Mouse (Mus musculus): ENCODE measurements at regions not wholly inside any gene's neighbourhood (a gene's known extent, or its start where the extent isn't known, plus 50 kb on each side); places are given as distances from the start of the nearest gene placed in this dataset.

DNA sequence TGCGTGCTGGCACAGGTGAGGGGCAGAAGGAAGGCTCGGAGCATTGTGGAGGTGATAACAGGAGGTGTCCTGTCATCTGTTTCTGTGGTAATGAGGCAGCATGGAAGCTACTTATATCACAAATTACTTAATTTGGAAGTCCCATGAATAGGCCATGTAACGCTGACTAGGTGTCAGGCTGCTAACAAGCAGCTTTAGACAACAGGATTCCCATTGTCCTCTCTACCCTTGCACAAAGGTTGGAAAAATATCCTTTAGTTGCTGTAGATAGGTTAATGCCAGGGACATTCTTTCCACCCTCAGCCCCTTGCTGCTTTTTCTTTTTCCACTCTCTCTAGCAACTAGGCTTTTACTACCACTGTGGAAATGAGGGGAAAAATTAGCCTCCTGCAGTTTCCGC, 192.6 kb upstream of the Cnr1 start:
- Histone ChIP-seq H3K27me3 (replicated peaks; ENCODE audit: control insufficient read depth, insufficient read depth, low read length) (no peaks in the 10 kb centered on the region), H3K36me3 (ENCODE audit: control insufficient read depth, insufficient read depth, low read length) (no peaks in the 10 kb centered on the region), H3K9me3 (ENCODE audit: control insufficient read depth, low read length) (no peaks in the 10 kb centered on the region), H3K9ac (ENCODE audit: low read depth, low read length) (no peak overlapping the region), H3K4me1 (ENCODE audit: control insufficient read depth, insufficient read depth, low read length) (no peaks in the 10 kb centered on the region), H3K27ac (replicated peaks; ENCODE audit: low read depth, low read length) (no peak overlapping the region), H3K4me3 (ENCODE audit: low read depth, low read length) (no peak overlapping the region), H3K4me2 (ENCODE audit: low read depth, low read length) (no peak overlapping the region)
- WGBS = 77% methylated on average over 4 of the region's 4 CpGs
- ATAC-seq (ENCODE audit: low read depth) (no peak), DNase-seq (ENCODE audit: low spot score) (no peak)

DNA sequence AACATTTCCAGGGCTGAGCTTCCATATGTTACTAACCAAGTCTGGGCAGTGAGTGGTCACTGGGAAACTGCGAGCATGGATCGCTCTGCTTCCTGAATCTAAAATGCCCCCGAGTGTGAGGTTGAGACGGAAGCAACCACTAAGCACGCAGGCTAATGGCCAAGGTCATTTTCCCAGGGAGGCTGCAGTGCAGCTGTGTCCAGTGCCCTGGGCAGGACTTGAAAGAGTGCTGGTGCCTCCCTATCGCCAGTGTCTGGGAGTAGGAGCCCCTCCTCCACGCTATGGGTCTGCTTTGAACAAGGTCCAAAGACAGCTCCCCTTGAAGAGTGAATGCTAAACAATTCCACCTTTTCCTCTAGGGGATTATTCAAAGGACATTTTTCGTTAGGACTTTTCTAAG, 189.5 kb upstream of the Cnr1 start:
- WGBS = 32% methylated on average over 8 of the region's 8 CpGs
- Histone ChIP-seq H3K9ac (ENCODE audit: low read depth, low read length) (no peak overlapping the region), H3K4me1 (ENCODE audit: control insufficient read depth, insufficient read depth, low read length) (no peaks in the 10 kb centered on the region), H3K4me2 (ENCODE audit: low read depth, low read length) (no peak overlapping the region), H3K36me3 (ENCODE audit: control insufficient read depth, insufficient read depth, low read length) (no peaks in the 10 kb centered on the region), H3K9me3 (ENCODE audit: control insufficient read depth, low read length) (no peaks in the 10 kb centered on the region), H3K4me3 (ENCODE audit: low read depth, low read length) (no peak overlapping the region), H3K27me3 (replicated peaks; ENCODE audit: control insufficient read depth, insufficient read depth, low read length) (no peaks in the 10 kb centered on the region), H3K27ac (replicated peaks; ENCODE audit: low read depth, low read length) (no peak overlapping the region)
- DNase-seq (ENCODE audit: low spot score) = peak; percentile 4
- ATAC-seq (ENCODE audit: low read depth) = no peak

DNA sequence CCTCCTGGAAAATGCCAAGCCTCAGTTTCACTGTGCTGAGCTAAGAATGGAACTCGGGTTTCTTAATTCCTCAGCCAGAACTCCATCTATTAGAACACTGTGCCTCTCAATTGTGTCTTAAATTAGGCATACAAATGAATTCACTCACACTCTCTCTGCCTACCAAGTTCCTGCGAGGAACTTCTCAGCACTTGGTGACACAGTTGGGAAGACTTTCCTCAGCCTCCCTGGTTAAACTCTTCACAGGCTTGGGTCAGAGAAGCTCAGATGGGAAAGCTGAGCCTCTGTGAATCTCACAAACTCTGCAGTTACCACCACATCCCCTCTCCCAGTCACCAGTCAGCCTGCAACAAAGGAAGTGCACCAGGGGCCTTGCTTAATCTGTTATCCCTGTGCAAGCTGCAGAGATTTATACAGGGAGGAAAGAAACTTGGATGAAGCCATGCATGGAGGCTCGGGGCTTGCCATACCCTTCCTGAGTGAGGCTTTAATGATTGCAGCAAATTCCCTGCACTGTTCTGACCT, 188.9 kb upstream of the Cnr1 start:
- Histone ChIP-seq H3K4me2 (ENCODE audit: low read depth, low read length) (no peak overlapping the region), H3K4me3 (ENCODE audit: low read depth, low read length) (no peak overlapping the region), H3K9me3 (ENCODE audit: control insufficient read depth, low read length) (no peaks in the 10 kb centered on the region), H3K9ac (ENCODE audit: low read depth, low read length) (no peak overlapping the region), H3K4me1 (ENCODE audit: control insufficient read depth, insufficient read depth, low read length) (no peaks in the 10 kb centered on the region), H3K27me3 (replicated peaks; ENCODE audit: control insufficient read depth, insufficient read depth, low read length) (no peaks in the 10 kb centered on the region), H3K27ac (replicated peaks; ENCODE audit: low read depth, low read length) (no peak overlapping the region), H3K36me3 (ENCODE audit: control insufficient read depth, insufficient read depth, low read length) (no peaks in the 10 kb centered on the region)
- WGBS = 39% methylated on average over 3 of the region's 3 CpGs
- ATAC-seq (ENCODE audit: low read depth) = no peak
- DNase-seq (ENCODE audit: low spot score) = no peak

DNA sequence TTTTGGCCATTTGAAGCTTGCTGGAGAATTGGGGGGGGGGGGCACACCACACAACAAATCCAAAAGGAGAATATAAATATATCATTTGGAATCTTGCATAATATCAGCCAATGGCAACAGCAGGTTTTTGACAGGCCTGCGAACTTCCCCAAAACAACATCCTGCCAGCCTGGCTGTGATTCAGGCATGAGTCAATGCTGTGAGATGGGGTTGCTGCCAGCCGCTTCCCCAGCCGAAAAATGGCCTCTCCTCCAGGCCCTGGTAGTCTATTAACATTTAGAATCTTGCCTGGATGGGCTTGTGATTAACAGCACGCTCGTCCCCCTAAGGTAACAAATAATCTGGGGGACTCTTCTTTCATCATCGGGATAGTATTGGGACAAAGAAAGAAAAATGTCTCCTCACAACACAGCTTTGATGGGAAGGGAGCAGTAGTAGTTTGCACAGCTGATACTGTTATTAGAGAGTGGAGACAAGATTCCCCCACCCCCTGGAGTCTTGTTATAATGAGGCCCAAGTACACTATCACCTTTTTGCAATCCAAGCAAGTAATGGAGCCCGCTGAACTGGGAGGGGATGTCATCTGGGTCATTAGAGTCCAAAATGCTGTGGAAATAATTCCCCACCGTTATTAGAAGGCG, 188.2 kb upstream of the Cnr1 start:
- Histone ChIP-seq H3K27me3 (replicated peaks; ENCODE audit: control insufficient read depth, insufficient read depth, low read length) (no peaks in the 10 kb centered on the region), H3K36me3 (ENCODE audit: control insufficient read depth, insufficient read depth, low read length) (no peaks in the 10 kb centered on the region), H3K9ac (ENCODE audit: low read depth, low read length) (no peak overlapping the region), H3K4me3 (ENCODE audit: low read depth, low read length) (no peak overlapping the region), H3K27ac (replicated peaks; ENCODE audit: low read depth, low read length) (no peak overlapping the region), H3K9me3 (ENCODE audit: control insufficient read depth, low read length) (no peaks in the 10 kb centered on the region), H3K4me1 (ENCODE audit: control insufficient read depth, insufficient read depth, low read length) (no peaks in the 10 kb centered on the region), H3K4me2 (ENCODE audit: low read depth, low read length) (no peak overlapping the region)
- ATAC-seq (ENCODE audit: low read depth) (no peak), DNase-seq (ENCODE audit: low spot score) (no peak)
- 75% methylated on average over 9 of the region's 9 CpGs for WGBS

DNA sequence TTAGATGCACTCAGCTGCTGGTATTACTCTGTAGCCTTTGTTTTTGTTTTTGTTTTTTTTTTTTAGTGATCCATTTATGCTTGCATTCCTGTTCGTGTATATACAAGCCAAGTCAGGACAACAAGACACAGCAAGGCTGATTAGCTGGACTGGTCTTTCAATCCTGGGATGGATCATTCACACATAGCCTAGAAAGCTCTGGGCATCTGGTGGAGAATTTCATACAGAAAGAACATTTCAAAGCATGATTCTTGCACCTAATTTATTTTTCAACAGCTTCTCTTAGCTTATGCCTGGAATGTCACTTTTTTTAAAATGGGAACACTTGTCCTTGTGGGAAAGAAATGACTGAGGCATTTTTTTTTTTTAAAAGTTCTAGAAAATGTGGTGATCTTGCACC, 187.1 kb upstream of the Cnr1 start:
- Histone ChIP-seq H3K9me3 (ENCODE audit: control insufficient read depth, low read length) (no peaks in the 10 kb centered on the region), H3K36me3 (ENCODE audit: control insufficient read depth, insufficient read depth, low read length) (no peaks in the 10 kb centered on the region), H3K27me3 (replicated peaks; ENCODE audit: control insufficient read depth, insufficient read depth, low read length) (no peaks in the 10 kb centered on the region), H3K9ac (ENCODE audit: low read depth, low read length) (no peak overlapping the region), H3K4me2 (ENCODE audit: low read depth, low read length) (no peak overlapping the region), H3K4me3 (ENCODE audit: low read depth, low read length) (no peak overlapping the region), H3K4me1 (ENCODE audit: control insufficient read depth, insufficient read depth, low read length) (no peaks in the 10 kb centered on the region), H3K27ac (replicated peaks; ENCODE audit: low read depth, low read length) (no peak overlapping the region)
- DNase-seq (ENCODE audit: low spot score) = no peak
- ATAC-seq (ENCODE audit: low read depth) = no peak
- WGBS = 39% methylated on average over 1 of the region's 1 CpGs

DNA sequence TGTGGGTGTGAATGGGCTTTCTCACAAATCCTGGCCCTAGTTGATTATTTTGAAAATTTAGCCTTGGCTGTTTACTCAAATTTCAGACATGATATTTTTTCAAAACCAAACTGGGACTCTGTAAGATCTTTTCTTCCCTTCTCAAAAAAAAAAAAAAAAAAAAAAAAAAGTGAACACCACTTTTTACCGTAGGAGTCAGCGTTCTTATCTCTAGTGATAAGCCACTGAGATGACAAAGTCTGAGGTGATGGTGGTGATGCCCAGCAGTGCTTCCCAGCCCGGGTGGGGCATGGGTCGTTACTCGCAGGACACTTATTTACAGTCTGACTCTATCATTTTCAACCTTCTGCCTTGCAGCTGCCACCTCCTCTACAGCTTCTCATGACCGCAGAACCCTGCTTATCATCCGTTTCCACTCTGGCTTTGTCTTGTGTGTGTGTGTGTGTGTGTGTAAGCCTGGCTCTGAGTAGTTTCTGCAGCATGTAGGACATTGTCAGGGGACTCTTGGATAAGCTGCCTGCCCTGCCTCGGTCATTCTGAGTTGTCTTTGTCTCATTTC, 186.5 kb upstream of the Cnr1 start:
- Histone ChIP-seq H3K4me3 (ENCODE audit: low read depth, low read length) (no peak overlapping the region), H3K9ac (ENCODE audit: low read depth, low read length) (no peak overlapping the region), H3K4me1 (ENCODE audit: control insufficient read depth, insufficient read depth, low read length) (no peaks in the 10 kb centered on the region), H3K27me3 (replicated peaks; ENCODE audit: control insufficient read depth, insufficient read depth, low read length) (no peaks in the 10 kb centered on the region), H3K36me3 (ENCODE audit: control insufficient read depth, insufficient read depth, low read length) (no peaks in the 10 kb centered on the region), H3K27ac (replicated peaks; ENCODE audit: low read depth, low read length) (no peak overlapping the region), H3K4me2 (ENCODE audit: low read depth, low read length) (no peak overlapping the region), H3K9me3 (ENCODE audit: control insufficient read depth, low read length) (no peaks in the 10 kb centered on the region)
- no peak for DNase-seq (ENCODE audit: low spot score)
- no peak for ATAC-seq (ENCODE audit: low read depth)
- 77% methylated on average over 8 of the region's 8 CpGs for WGBS

DNA sequence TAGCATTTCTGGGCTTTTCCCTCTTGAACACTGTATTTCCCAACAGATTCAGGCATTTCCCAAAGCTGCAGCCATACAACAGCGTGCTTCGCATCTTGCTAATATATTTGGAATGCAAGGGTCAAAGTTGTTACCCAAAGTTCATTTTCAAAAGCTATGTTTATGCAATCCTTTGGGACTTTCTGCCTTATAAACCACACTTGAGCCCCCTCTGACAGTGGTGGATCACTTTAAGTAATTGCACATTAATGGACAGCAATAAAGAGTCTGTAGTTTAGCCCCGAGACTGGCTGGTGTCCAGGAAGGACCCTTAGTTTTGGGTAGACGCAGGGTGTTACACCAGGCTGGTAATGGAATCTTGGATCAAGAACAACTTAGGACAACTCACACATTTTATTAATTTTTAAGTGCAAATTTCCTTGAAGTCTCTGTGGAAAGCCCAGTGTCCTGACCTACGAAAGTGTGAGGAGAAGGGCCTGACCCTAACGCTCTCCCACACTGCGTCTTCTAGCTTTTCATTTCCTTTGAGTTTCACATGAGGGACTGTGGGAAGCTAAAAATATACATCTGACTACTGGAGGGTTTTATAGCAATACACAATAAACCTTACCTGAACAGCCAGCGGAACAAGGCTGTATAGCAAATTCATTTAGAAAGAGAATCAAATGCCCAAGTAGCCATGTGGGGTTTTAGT, 185.0 kb upstream of the Cnr1 start:
- DNase-seq (ENCODE audit: low spot score) (no peak), ATAC-seq (ENCODE audit: low read depth) (no peak)
- no peak overlapping the region for H3K4me3 ChIP-seq (ENCODE audit: low read depth, low read length)

DNA sequence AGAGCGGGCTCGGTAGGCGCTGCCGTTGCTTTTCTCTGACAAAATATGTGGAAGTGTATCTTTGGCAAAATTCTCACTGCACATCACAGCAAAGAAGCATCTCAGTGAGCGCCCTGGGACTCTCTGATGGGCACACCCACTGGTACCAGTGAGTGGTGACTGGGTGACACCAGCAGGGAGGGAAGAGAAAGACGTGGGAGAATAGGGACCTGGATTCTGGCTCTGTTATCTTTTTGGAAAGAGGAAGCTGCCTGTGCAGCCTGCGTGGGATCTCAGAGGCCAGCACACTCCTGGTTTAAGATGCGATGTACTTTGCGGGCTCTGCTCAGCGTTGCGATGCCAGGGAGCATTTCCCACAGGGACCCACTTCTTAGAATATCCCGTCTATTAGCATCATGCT, 183.4 kb upstream of the Cnr1 start:
- no peak overlapping the region for H3K4me2 ChIP-seq (ENCODE audit: low read depth, low read length)
- WGBS = 82% methylated on average over 12 of the region's 12 CpGs
- no peak overlapping the region for H3K9ac ChIP-seq (ENCODE audit: low read depth, low read length)
- no peak for ATAC-seq (ENCODE audit: low read depth)
- no peaks in the 10 kb centered on the region for H3K27me3 ChIP-seq (replicated peaks; ENCODE audit: control insufficient read depth, insufficient read depth, low read length)
- no peak for DNase-seq (ENCODE audit: low spot score)
- H3K4me3 ChIP-seq (ENCODE audit: low read depth, low read length) = no peak overlapping the region
- no peaks in the 10 kb centered on the region for H3K9me3 ChIP-seq (ENCODE audit: control insufficient read depth, low read length)
- H3K36me3 ChIP-seq (ENCODE audit: control insufficient read depth, insufficient read depth, low read length) = no peaks in the 10 kb centered on the region
- no peaks in the 10 kb centered on the region for H3K4me1 ChIP-seq (ENCODE audit: control insufficient read depth, insufficient read depth, low read length)
- H3K27ac ChIP-seq (replicated peaks; ENCODE audit: low read depth, low read length) = no peak overlapping the region

More for the DNA sequence above, 185.0 kb upstream of the Cnr1 start:
- Histone ChIP-seq H3K27ac (replicated peaks; ENCODE audit: low read depth, low read length) (no peak overlapping the region), H3K4me1 (ENCODE audit: control insufficient read depth, insufficient read depth, low read length) (no peaks in the 10 kb centered on the region), H3K27me3 (replicated peaks; ENCODE audit: control insufficient read depth, insufficient read depth, low read length) (no peaks in the 10 kb centered on the region), H3K36me3 (ENCODE audit: control insufficient read depth, insufficient read depth, low read length) (no peaks in the 10 kb centered on the region), H3K9me3 (ENCODE audit: control insufficient read depth, low read length) (no peaks in the 10 kb centered on the region), H3K9ac (ENCODE audit: low read depth, low read length) (no peak overlapping the region), H3K4me2 (ENCODE audit: low read depth, low read length) (no peak overlapping the region)
- 72% methylated on average over 8 of the region's 8 CpGs for WGBS

DNA sequence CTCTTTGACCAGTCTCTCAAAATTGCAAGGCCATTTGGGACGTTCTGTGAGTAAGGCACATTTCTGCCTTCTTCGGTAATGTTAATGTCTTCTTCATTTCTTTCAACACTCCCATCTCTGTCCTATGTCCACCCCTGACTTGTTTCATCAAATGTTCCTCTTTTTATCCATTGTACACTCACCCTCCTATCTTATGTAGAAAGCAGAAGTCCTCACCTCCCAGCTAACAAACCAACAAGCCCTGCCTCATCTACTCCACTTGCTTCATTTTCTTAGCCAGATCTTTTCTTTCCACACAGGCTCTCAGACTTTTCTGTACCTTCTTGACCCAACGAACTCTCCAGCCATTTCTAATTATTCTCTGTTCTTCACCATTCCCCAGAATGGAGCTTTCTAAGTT, 179.2 kb upstream of the Cnr1 start:
- H3K4me2 ChIP-seq (ENCODE audit: low read depth, low read length) = no peak overlapping the region
- H3K9ac ChIP-seq (ENCODE audit: low read depth, low read length) = no peak overlapping the region
- 79% methylated on average over 3 of the region's 3 CpGs for WGBS
- ATAC-seq (ENCODE audit: low read depth) (no peak), DNase-seq (ENCODE audit: low spot score) (no peak)
- no peaks in the 10 kb centered on the region for H3K9me3 ChIP-seq (ENCODE audit: control insufficient read depth, low read length)
- H3K4me3 ChIP-seq (ENCODE audit: low read depth, low read length) = no peak overlapping the region
- H3K27me3 ChIP-seq (replicated peaks; ENCODE audit: control insufficient read depth, insufficient read depth, low read length) = no peaks in the 10 kb centered on the region
- H3K36me3 ChIP-seq (ENCODE audit: control insufficient read depth, insufficient read depth, low read length) = no peaks in the 10 kb centered on the region
- no peaks in the 10 kb centered on the region for H3K4me1 ChIP-seq (ENCODE audit: control insufficient read depth, insufficient read depth, low read length)
- no peak overlapping the region for H3K27ac ChIP-seq (replicated peaks; ENCODE audit: low read depth, low read length)
